Mouse (Mus musculus): ENCODE results near the gene Bcl3.

DNA sequence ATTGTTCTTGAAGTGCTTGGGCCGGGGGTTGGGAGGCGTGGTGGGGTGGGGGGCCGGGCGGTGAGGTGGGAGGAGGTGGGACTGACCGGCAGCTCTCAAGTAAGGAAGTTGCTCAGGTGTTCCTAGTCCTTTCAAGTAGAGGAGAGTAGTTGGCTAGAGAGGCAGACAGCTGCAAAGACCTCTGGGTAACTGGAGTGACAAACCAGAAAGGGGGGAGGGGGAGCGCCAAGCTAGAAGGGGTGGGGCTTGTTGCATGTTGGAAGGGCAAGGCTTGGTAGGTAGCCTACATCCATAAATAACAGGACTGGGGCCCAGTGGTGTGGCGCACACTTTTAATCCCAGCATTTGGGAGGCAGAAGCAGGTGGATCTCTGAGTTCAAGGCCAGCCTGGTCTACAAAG, 40.8 kb downstream of the Bcl3 start:
- TF ChIP-seq CTCF (conservative IDR thresholded peaks at IDR 0.05 in 1 of 2, IDR thresholded peaks at IDR 0.05 in 1 of 2; ENCODE audit: low read depth in 2 of 2, low read length in 2 of 2) (no peak), POLR2A (IDR thresholded peaks at IDR 0.05; ENCODE audit: low read depth, low read length) (no peak), USF2 (conservative IDR thresholded peaks at IDR 0.05; ENCODE audit: low read depth, low read length) (no peak), BHLHE40 (IDR thresholded peaks at IDR 0.05; ENCODE audit: low read depth, low read length) (no peak), MAFK (IDR thresholded peaks at IDR 0.05; ENCODE audit: insufficient replicate concordance, low read length) (no peak), ETS1 (conservative IDR thresholded peaks at IDR 0.05; ENCODE audit: low read depth, low read length) (no peak), RCOR1 (conservative IDR thresholded peaks at IDR 0.05; ENCODE audit: low read depth, low read length) (no peak), GABPA (IDR thresholded peaks at IDR 0.05; ENCODE audit: insufficient replicate concordance, low read depth, low read length) (no peak)

Measured in CH12.LX (cell line).